Mouse (Mus musculus): ENCODE data around the gene C1ql4. TPM values are rescaled to one million over a fixed set of nuclear protein-coding genes. Genes with fewer than 3 reads are reported as not detected.

The C1ql4 gene
- polyA plus RNA-seq, 1 experiment = 0.07 TPM

GRCm38 (mm10) chr15:99084618-99085017, 3.0 kb downstream of the C1ql4 start:
- Histone ChIP-seq H3K79me2 (ENCODE audit: control insufficient read depth, insufficient read depth) (no peaks in the 10 kb centered on the region), H3K79me3 (ENCODE audit: low read depth) (no peaks in the 10 kb centered on the region), H3K36me3 (ENCODE audit: control insufficient read depth, insufficient read depth) (peaks cover 41% of the 10 kb centered on the region), H3K4me3 (ENCODE audit: insufficient read depth, poor library complexity, severe bottlenecking) (no peak overlapping the region), H3ac (ENCODE audit: control insufficient read depth, insufficient read length, low read depth) (no peak overlapping the region), H3K27me3 (ENCODE audit: control insufficient read depth, insufficient read depth, insufficient read length) (no peaks in the 10 kb centered on the region)
- TF ChIP-seq USF1 (IDR thresholded peaks at IDR 0.05; ENCODE audit: low read depth) (no peak), MAX (IDR thresholded peaks at IDR 0.05) (no peak), CEBPB (IDR thresholded peaks at IDR 0.05; ENCODE audit: low read depth) (no peak), FOSL1 (IDR thresholded peaks at IDR 0.05; ENCODE audit: insufficient read depth, low read length, poor library complexity, severe bottlenecking) (no peak), MYOG (IDR thresholded peaks at IDR 0.05; ENCODE audit: control insufficient read depth, extremely low read depth, insufficient read length) (no peak), CTCF (IDR thresholded peaks at IDR 0.05; ENCODE audit: control insufficient read depth, insufficient read depth, insufficient read length) (no peak)

- TF ChIP-seq CEBPB (IDR thresholded peaks at IDR 0.05; ENCODE audit: low read depth) (no peak), MYOG (IDR thresholded peaks at IDR 0.05; ENCODE audit: control insufficient read depth, extremely low read depth, insufficient read length) (no peak), USF1 (IDR thresholded peaks at IDR 0.05; ENCODE audit: low read depth) (no peak), MYOD1 (IDR thresholded peaks at IDR 0.05; ENCODE audit: control insufficient read depth, insufficient read length, low read depth) (no peak), CTCF (IDR thresholded peaks at IDR 0.05; ENCODE audit: control insufficient read depth, insufficient read depth, insufficient read length) (no peak), MAX (IDR thresholded peaks at IDR 0.05) (no peak), FOSL1 (IDR thresholded peaks at IDR 0.05; ENCODE audit: insufficient read depth, low read length, poor library complexity, severe bottlenecking) (no peak)
- H3K27me3 ChIP-seq (ENCODE audit: control insufficient read depth, insufficient read depth, insufficient read length) = no peaks in the 10 kb centered on the region
- no peaks in the 10 kb centered on the region for H3K79me2 ChIP-seq (ENCODE audit: control insufficient read depth, insufficient read depth)
- no peaks in the 10 kb centered on the region for H3K79me3 ChIP-seq (ENCODE audit: low read depth)
- no peak overlapping the region for H3ac ChIP-seq (ENCODE audit: control insufficient read depth, insufficient read length, low read depth)
- peaks cover 47% of the 10 kb centered on the region for H3K36me3 ChIP-seq (ENCODE audit: control insufficient read depth, insufficient read depth)
- no peak overlapping the region for H3K4me3 ChIP-seq (ENCODE audit: insufficient read depth, poor library complexity, severe bottlenecking)
Observed at GRCm38 (mm10) chr15:99083867-99084557, 3.6 kb downstream of the C1ql4 start.

DNA sequence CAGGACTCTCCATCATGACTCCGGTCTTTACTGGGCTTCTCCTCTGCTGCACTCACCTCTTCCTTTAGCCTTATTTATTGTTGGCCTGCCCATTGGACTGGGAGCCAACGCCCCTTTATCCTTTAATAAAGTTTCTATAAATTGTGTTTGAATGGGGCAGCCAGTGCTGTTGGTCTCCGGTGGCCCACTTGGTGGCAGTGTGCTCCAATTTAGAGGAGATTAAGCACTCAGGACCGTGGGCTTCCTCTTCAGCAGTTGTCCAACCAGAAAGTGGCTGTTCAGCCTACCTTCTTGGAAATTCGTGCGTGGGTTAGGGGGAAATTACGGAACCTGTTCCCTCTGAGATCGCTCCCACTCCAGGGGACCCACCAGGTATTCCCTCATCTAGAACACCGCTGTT, 4.4 kb downstream of the C1ql4 start:
- no peaks in the 10 kb centered on the region for H3K27me3 ChIP-seq (ENCODE audit: control insufficient read depth, insufficient read depth, insufficient read length)
- no peaks in the 10 kb centered on the region for H3K79me3 ChIP-seq (ENCODE audit: low read depth)
- peaks cover 54% of the 10 kb centered on the region for H3K36me3 ChIP-seq (ENCODE audit: control insufficient read depth, insufficient read depth)
- peaks cover 5% of the 10 kb centered on the region for H3K79me2 ChIP-seq (ENCODE audit: control insufficient read depth, insufficient read depth)
- no peak for TF ChIP-seq USF1 (IDR thresholded peaks at IDR 0.05; ENCODE audit: low read depth)
- TF ChIP-seq MYOG (IDR thresholded peaks at IDR 0.05; ENCODE audit: control insufficient read depth, extremely low read depth, insufficient read length) = no peak
- TF ChIP-seq MAX (IDR thresholded peaks at IDR 0.05) = no peak
- TF ChIP-seq FOSL1 (IDR thresholded peaks at IDR 0.05; ENCODE audit: insufficient read depth, low read length, poor library complexity, severe bottlenecking) = no peak
- TF ChIP-seq MYOD1 (IDR thresholded peaks at IDR 0.05; ENCODE audit: control insufficient read depth, insufficient read length, low read depth) = no peak
- TF ChIP-seq CEBPB (IDR thresholded peaks at IDR 0.05; ENCODE audit: low read depth) = no peak
- no peak for TF ChIP-seq CTCF (IDR thresholded peaks at IDR 0.05; ENCODE audit: control insufficient read depth, insufficient read depth, insufficient read length)
- no peak overlapping the region for H3ac ChIP-seq (ENCODE audit: control insufficient read depth, insufficient read length, low read depth)
- no peak overlapping the region for H3K4me3 ChIP-seq (ENCODE audit: insufficient read depth, poor library complexity, severe bottlenecking)

DNA sequence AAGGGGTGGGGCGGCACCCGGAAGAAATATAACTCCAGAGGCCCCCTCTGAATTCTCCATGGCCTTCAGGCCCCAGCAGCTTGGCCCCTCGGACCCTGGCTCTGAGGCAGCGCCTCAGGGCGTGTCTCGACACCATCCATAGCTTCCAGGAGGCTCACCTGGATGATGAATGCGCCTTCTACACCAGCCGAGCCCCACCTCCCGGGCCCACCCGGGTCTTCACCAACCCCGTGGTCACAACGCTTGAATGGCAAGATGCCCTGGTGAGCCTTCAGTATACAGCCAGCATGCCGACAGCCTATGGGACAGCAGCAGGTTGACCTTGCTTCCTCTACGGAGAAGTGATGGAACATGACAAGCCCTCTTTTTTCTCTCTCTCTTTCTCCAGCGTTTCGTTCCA, 4.8 kb downstream of the C1ql4 start:
- Histone ChIP-seq H3K79me2 (ENCODE audit: control insufficient read depth, insufficient read depth) (peaks cover 10% of the 10 kb centered on the region), H3K27me3 (ENCODE audit: control insufficient read depth, insufficient read depth, insufficient read length) (no peaks in the 10 kb centered on the region), H3K79me3 (ENCODE audit: low read depth) (no peaks in the 10 kb centered on the region), H3K36me3 (ENCODE audit: control insufficient read depth, insufficient read depth) (peaks cover 59% of the 10 kb centered on the region), H3K4me3 (ENCODE audit: insufficient read depth, poor library complexity, severe bottlenecking) (no peak overlapping the region), H3ac (ENCODE audit: control insufficient read depth, insufficient read length, low read depth) (no peak overlapping the region)
- no peak for TF ChIP-seq CEBPB (IDR thresholded peaks at IDR 0.05; ENCODE audit: low read depth)
- TF ChIP-seq MYOG (IDR thresholded peaks at IDR 0.05; ENCODE audit: control insufficient read depth, extremely low read depth, insufficient read length) = no peak
- no peak for TF ChIP-seq CTCF (IDR thresholded peaks at IDR 0.05; ENCODE audit: control insufficient read depth, insufficient read depth, insufficient read length)
- TF ChIP-seq MAX (IDR thresholded peaks at IDR 0.05) = no peak
- no peak for TF ChIP-seq FOSL1 (IDR thresholded peaks at IDR 0.05; ENCODE audit: insufficient read depth, low read length, poor library complexity, severe bottlenecking)
- TF ChIP-seq USF1 (IDR thresholded peaks at IDR 0.05; ENCODE audit: low read depth) = no peak
- TF ChIP-seq MYOD1 (IDR thresholded peaks at IDR 0.05; ENCODE audit: control insufficient read depth, insufficient read length, low read depth) = no peak

- Histone ChIP-seq H3K79me2 (ENCODE audit: control insufficient read depth, insufficient read depth) (peaks cover 15% of the 10 kb centered on the region), H3K79me3 (ENCODE audit: low read depth) (peaks cover under 1% of the 10 kb centered on the region), H3K27me3 (ENCODE audit: control insufficient read depth, insufficient read depth, insufficient read length) (no peaks in the 10 kb centered on the region), H3K4me3 (ENCODE audit: insufficient read depth, poor library complexity, severe bottlenecking) (no peak overlapping the region), H3K36me3 (ENCODE audit: control insufficient read depth, insufficient read depth) (peaks cover 64% of the 10 kb centered on the region), H3ac (ENCODE audit: control insufficient read depth, insufficient read length, low read depth) (no peak overlapping the region)
- TF ChIP-seq USF1 (IDR thresholded peaks at IDR 0.05; ENCODE audit: low read depth) (no peak), CEBPB (IDR thresholded peaks at IDR 0.05; ENCODE audit: low read depth) (no peak), MYOG (IDR thresholded peaks at IDR 0.05; ENCODE audit: control insufficient read depth, extremely low read depth, insufficient read length) (no peak)
Observed at GRCm38 (mm10) chr15:99082322-99082721, 5.3 kb downstream of the C1ql4 start.

- peaks cover 20% of the 10 kb centered on the region for H3K79me3 ChIP-seq (ENCODE audit: low read depth)
- H3K79me2 ChIP-seq (ENCODE audit: control insufficient read depth, insufficient read depth) = peaks cover 40% of the 10 kb centered on the region
- TF ChIP-seq FOSL1 (IDR thresholded peaks at IDR 0.05; ENCODE audit: insufficient read depth, low read length, poor library complexity, severe bottlenecking) (no peak), CTCF (IDR thresholded peaks at IDR 0.05; ENCODE audit: control insufficient read depth, insufficient read depth, insufficient read length) (no peak), USF1 (IDR thresholded peaks at IDR 0.05; ENCODE audit: low read depth) (no peak), MYOD1 (IDR thresholded peaks at IDR 0.05; ENCODE audit: control insufficient read depth, insufficient read length, low read depth) (no peak), CEBPB (IDR thresholded peaks at IDR 0.05; ENCODE audit: low read depth) (no peak), MYOG (IDR thresholded peaks at IDR 0.05; ENCODE audit: control insufficient read depth, extremely low read depth, insufficient read length) (no peak), MAX (IDR thresholded peaks at IDR 0.05) (no peak)
- peaks cover 73% of the 10 kb centered on the region for H3K36me3 ChIP-seq (ENCODE audit: control insufficient read depth, insufficient read depth)
- H3K4me3 ChIP-seq (ENCODE audit: insufficient read depth, poor library complexity, severe bottlenecking) = no peak overlapping the region
- H3K27me3 ChIP-seq (ENCODE audit: control insufficient read depth, insufficient read depth, insufficient read length) = no peaks in the 10 kb centered on the region
- no peak overlapping the region for H3ac ChIP-seq (ENCODE audit: control insufficient read depth, insufficient read length, low read depth)
Observed at GRCm38 (mm10) chr15:99079804-99080203, 7.8 kb downstream of the C1ql4 start.

Measured in C2C12 (cell line).